ENCODE assay signal across 14 mouse cellular contexts in genomic region chr17:84435012-84435411, GRCm38 (mm10).
"Had no signal": no experiment of that assay in that cellular context is flagged by ENCODE, and none has a peak within 500 bp of the region (broad histone marks: within the 10 kb centered on the region; RNA-seq: fewer than 3 reads in every experiment).

No protein-coding gene starts in this region.

- H3K27ac ChIP-seq: left cerebral cortex, adult 2 months; limb, embryonic 15.5 days; liver, embryonic 12.5 days; macrophage; midbrain, embryonic 15.5 days; neural tube, embryonic 12.5 days; stomach, embryonic 15.5 days had no signal

- H3K4me1 ChIP-seq: limb, embryonic 15.5 days; liver, embryonic 12.5 days; megakaryocyte, embryonic 14.5 days; midbrain, embryonic 15.5 days; neural tube, embryonic 12.5 days; stomach, embryonic 15.5 days had no signal

- H3K4me3 ChIP-seq: left cerebral cortex, adult 2 months; limb, embryonic 15.5 days; liver, embryonic 12.5 days; megakaryocyte, embryonic 14.5 days; midbrain, embryonic 15.5 days; neural tube, embryonic 12.5 days; stomach, embryonic 15.5 days had no signal

- H3K27me3 ChIP-seq: limb, embryonic 15.5 days; liver, embryonic 12.5 days; megakaryocyte, embryonic 14.5 days; midbrain, embryonic 15.5 days; neural tube, embryonic 12.5 days; stomach, embryonic 15.5 days had no signal

- DNase-seq: kidney, adult 8-10 months; kidney, postnatal 25 days; lung, embryonic 14.5 days; lung, postnatal 14 days; thymus, postnatal 36 days had no signal

- H3K9me3 ChIP-seq: limb, embryonic 15.5 days; liver, embryonic 12.5 days; megakaryocyte, embryonic 14.5 days; midbrain, embryonic 15.5 days; neural tube, embryonic 12.5 days; stomach, embryonic 15.5 days had no signal

- ATAC-seq: liver, embryonic 12.5 days; midbrain, embryonic 15.5 days had no signal

- H3K4me2 ChIP-seq: limb, embryonic 15.5 days; liver, embryonic 12.5 days; lung, embryonic 14.5 days; midbrain, embryonic 11.5 days; midbrain, embryonic 15.5 days; neural tube, embryonic 12.5 days; stomach, embryonic 15.5 days had no signal

- H3K9ac ChIP-seq: limb, embryonic 15.5 days; liver, embryonic 12.5 days; lung, embryonic 14.5 days; midbrain, embryonic 15.5 days; neural tube, embryonic 12.5 days; stomach, embryonic 15.5 days had no signal
